Mouse (Mus musculus) NIH3T3 (cell line): ENCODE data around the gene Hmx1.

ENCODE experiments used
- DNase-seq: peaks from one replicate; pipeline ENCODE4 v3.0.0-alpha.2; 2012; ENCODE audit warnings: low read depth

The Hmx1 gene

GRCm38 (mm10) chr5:35388491-35389111 is at the start of gene Hmx1:
Gene Hmx1, plus strand, starts transcription at chr5:35389108.
- DNase-seq = no peak

- DNase-seq = no peak
These were observed 43.8 kb upstream of the Hmx1 start for GRCm38 (mm10) chr5:35345084-35345483.

- DNase-seq = peak; percentile 80
These were observed 40.1 kb upstream of the Hmx1 start for GRCm38 (mm10) chr5:35348794-35349193.

GRCm38 (mm10) chr5:35357544-35358440 is 31.1 kb upstream of the Hmx1 start:
- DNase-seq = no peak

GRCm38 (mm10) chr5:35361570-35362284 is 27.2 kb upstream of the Hmx1 start:
- DNase-seq = peak; percentile 92

GRCm38 (mm10) chr5:35366241-35367032 is 22.5 kb upstream of the Hmx1 start:
- no peak for DNase-seq

GRCm38 (mm10) chr5:35368916-35369315 is 20.0 kb upstream of the Hmx1 start:
- no peak for DNase-seq

GRCm38 (mm10) chr5:35379066-35379465 is 9.8 kb upstream of the Hmx1 start:
- no peak for DNase-seq

GRCm38 (mm10) chr5:35379815-35380214 is 9.1 kb upstream of the Hmx1 start:
- peak; percentile 80 for DNase-seq

GRCm38 (mm10) chr5:35387834-35388490 is 946 bp upstream of the Hmx1 start:
- DNase-seq = no peak

GRCm38 (mm10) chr5:35389441-35389840 is 533 bp downstream of the Hmx1 start:
- DNase-seq = no peak

GRCm38 (mm10) chr5:35389915-35390314 is 1.0 kb downstream of the Hmx1 start:
- DNase-seq = no peak

- DNase-seq = no peak
These were observed 2.1 kb downstream of the Hmx1 start for GRCm38 (mm10) chr5:35390848-35391655.

GRCm38 (mm10) chr5:35391656-35392333 is 2.9 kb downstream of the Hmx1 start:
- DNase-seq = no peak

- DNase-seq = no peak
These were observed 3.4 kb downstream of the Hmx1 start for GRCm38 (mm10) chr5:35392334-35392695.

- peak; percentile 11 for DNase-seq
These were observed 6.9 kb downstream of the Hmx1 start for GRCm38 (mm10) chr5:35395566-35396440.

GRCm38 (mm10) chr5:35396976-35397641 is 8.2 kb downstream of the Hmx1 start:
- no peak for DNase-seq

- DNase-seq = no peak
These were observed 8.9 kb downstream of the Hmx1 start for GRCm38 (mm10) chr5:35397642-35398309.
